Mouse (Mus musculus) forebrain, embryonic 13.5 days (tissue): ENCODE results near the gene Dnmbp. TPM values are rescaled to one million over a fixed set of nuclear protein-coding genes. Genes with fewer than 3 reads are reported as not detected.

Experiments used
- ATAC-seq: fragments of 200-750 bp; cut with Nextera tagmentation; 2 replicates; pipeline ENCODE4 v1.8.0; 2017
- H3K27ac ChIP-seq: fragments of 300-500 bp; sonication (generic); 2 replicates; pipeline ENCODE4 v1.5.1; 2015; ENCODE audit warnings: inconsistent platforms, mild to moderate bottlenecking, moderate library complexity
- H3K27me3 ChIP-seq: fragments of 300-500 bp; sonication (generic); 2 replicates; pipeline ENCODE4 v1.6.1; 2015; ENCODE audit warnings: mild to moderate bottlenecking, inconsistent platforms
- H3K36me3 ChIP-seq: fragments of 300-500 bp; sonication (generic); 2 replicates; pipeline ENCODE4 v1.6.1; 2015; ENCODE audit warnings: mild to moderate bottlenecking, inconsistent platforms; ENCODE audit not compliant: poor library complexity, severe bottlenecking
- H3K4me1 ChIP-seq: fragments of 300-500 bp; sonication (generic); 2 replicates; pipeline ENCODE4 v1.6.1; 2015; ENCODE audit warnings: inconsistent platforms
- H3K4me2 ChIP-seq: fragments of 300-500 bp; sonication (generic); 2 replicates; pipeline ENCODE4 v1.6.1; 2015; ENCODE audit warnings: inconsistent platforms, mild to moderate bottlenecking, moderate library complexity
- H3K4me3 ChIP-seq: fragments of 300-500 bp; sonication (generic); 2 replicates; pipeline ENCODE4 v1.5.1; 2015; ENCODE audit warnings: mild to moderate bottlenecking, inconsistent platforms
- H3K9ac ChIP-seq: fragments of 300-500 bp; sonication (generic); 2 replicates; pipeline ENCODE4 v1.6.1; 2015; ENCODE audit warnings: mild to moderate bottlenecking, inconsistent platforms
- H3K9me3 ChIP-seq: fragments of 300-500 bp; sonication (generic); replicated peaks from 2 replicates; pipeline ENCODE4 v1.6.1; 2016; ENCODE audit warnings: inconsistent platforms
- WGBS: fragments of 180-500 bp; shearing (Covaris S2); methylation state at CpG from one replicate; pipeline ENCODE4 v1.1.7; 2015; 5-methylcytosine and 5-hydroxymethylcytosine counted together
- polyA plus RNA-seq: library from polyadenylated mRNA; unstranded; fragments of >200 nt; fragmentation: Nextera tagmentation; extraction: Ambion mirVana; gene quantifications from 2 replicates; pipeline ENCODE4 v1.2.1, GENCODE M21; 2015

The Dnmbp gene
- polyA plus RNA-seq, 1 experiment from 2014 or later: 11.6 TPM

DNA sequence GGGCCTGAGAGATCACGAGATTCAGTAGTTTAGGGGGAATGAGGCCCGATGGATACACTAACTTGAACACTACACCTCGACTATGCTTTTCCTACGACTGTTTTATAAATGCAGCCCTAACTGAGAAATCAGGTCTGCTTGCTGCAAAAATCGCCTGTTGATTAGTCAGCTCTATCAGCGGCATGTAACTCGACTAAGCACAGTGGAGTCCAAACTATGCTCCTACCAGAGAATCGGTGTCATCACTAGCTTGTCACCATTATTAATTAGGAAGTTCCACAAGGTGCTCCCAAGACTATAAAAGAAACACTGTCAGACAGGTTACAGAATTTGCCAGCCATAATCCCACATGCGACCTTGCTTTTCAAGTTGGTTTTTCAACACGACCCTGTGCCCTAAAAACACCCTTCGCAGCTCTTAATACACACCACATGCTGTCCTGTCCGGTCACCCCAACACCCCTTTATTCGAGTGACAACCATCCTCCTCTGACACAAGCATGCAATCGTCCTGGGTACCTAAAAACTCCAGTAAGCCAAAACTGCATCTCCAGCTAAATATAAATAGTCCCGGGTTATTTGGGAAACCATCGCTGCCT lies 721 bp downstream of the Dnmbp start:
- Histone ChIP-seq H3K4me2 (peak overlapping the region; percentile 86), H3K4me3 (peak overlapping the region; percentile 75), H3K36me3 (no peaks in the 10 kb centered on the region), H3K9ac (peak overlapping the region; percentile 82), H3K27me3 (no peaks in the 10 kb centered on the region), H3K27ac (no peak overlapping the region), H3K9me3 (no peaks in the 10 kb centered on the region), H3K4me1 (peaks cover 10% of the 10 kb centered on the region)
- WGBS: 38% methylated on average over 16 of the region's 16 CpGs
- no peak for ATAC-seq

- H3K27me3 ChIP-seq: no peaks in the 10 kb centered on the region
- H3K9me3 ChIP-seq: no peaks in the 10 kb centered on the region
- no peak overlapping the region for H3K27ac ChIP-seq
- no peaks in the 10 kb centered on the region for H3K36me3 ChIP-seq
- no peak for ATAC-seq
- WGBS: 54% methylated on average over 11 of the region's 11 CpGs
- H3K4me3 ChIP-seq: no peak overlapping the region
- H3K9ac ChIP-seq: no peak overlapping the region
- H3K4me2 ChIP-seq: no peak overlapping the region
- H3K4me1 ChIP-seq: peaks cover 10% of the 10 kb centered on the region
Observed at GRCm38 (mm10) chr19:43938355-43938754, 1.6 kb downstream of the Dnmbp start.

GRCm38 (mm10) chr19:43930926-43931325 lies 9.1 kb downstream of the Dnmbp start:
- no peak for ATAC-seq
- Histone ChIP-seq H3K9ac (no peak overlapping the region), H3K9me3 (no peaks in the 10 kb centered on the region), H3K4me3 (no peak overlapping the region), H3K27ac (no peak overlapping the region), H3K36me3 (no peaks in the 10 kb centered on the region), H3K27me3 (no peaks in the 10 kb centered on the region), H3K4me2 (no peak overlapping the region), H3K4me1 (peaks cover 5% of the 10 kb centered on the region; the same call in 1 of the 2 replicates)
- 84% methylated on average over 6 of the region's 6 CpGs for WGBS

GRCm38 (mm10) chr19:43930366-43930765 lies 9.6 kb downstream of the Dnmbp start:
- Histone ChIP-seq H3K4me3 (no peak overlapping the region), H3K27me3 (no peaks in the 10 kb centered on the region), H3K9me3 (no peaks in the 10 kb centered on the region), H3K4me1 (peaks cover 5% of the 10 kb centered on the region; the same call in 1 of the 2 replicates), H3K27ac (no peak overlapping the region), H3K36me3 (no peaks in the 10 kb centered on the region), H3K4me2 (no peak overlapping the region), H3K9ac (no peak overlapping the region)
- WGBS: 45% methylated on average over 7 of the region's 7 CpGs
- no peak for ATAC-seq

DNA sequence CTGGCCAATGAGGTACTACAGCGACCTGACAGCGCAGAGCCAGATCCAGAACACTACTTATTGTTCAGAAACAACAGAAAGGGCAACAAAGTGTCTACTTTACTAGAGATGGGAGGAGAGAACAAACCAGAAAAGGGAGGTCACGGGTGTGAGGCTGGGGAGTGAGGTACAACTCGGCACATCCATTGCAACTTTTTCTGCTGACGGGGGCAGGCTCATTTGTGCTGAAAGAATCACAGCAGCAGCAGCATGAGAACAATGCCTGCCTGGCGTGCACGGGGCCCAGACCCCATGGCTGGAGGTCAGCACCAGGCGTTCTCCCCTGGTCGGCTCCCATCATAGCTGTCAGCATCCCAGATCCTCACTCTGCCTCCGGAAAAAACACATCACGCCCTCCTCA lies 10.1 kb downstream of the Dnmbp start:
- no peaks in the 10 kb centered on the region for H3K36me3 ChIP-seq
- H3K4me1 ChIP-seq: peaks cover 5% of the 10 kb centered on the region; the same call in 1 of the 2 replicates
- 11% methylated on average over 11 of the region's 11 CpGs for WGBS
- no peak for ATAC-seq
- H3K9me3 ChIP-seq: no peaks in the 10 kb centered on the region
- H3K9ac ChIP-seq: no peak overlapping the region
- H3K4me2 ChIP-seq: no peak overlapping the region
- H3K27me3 ChIP-seq: no peaks in the 10 kb centered on the region
- H3K4me3 ChIP-seq: no peak overlapping the region
- H3K27ac ChIP-seq: no peak overlapping the region

GRCm38 (mm10) chr19:43927967-43928366 lies 12.0 kb downstream of the Dnmbp start:
- 85% methylated on average over 5 of the region's 5 CpGs for WGBS
- no peak overlapping the region for H3K27ac ChIP-seq
- ATAC-seq: no peak

DNA sequence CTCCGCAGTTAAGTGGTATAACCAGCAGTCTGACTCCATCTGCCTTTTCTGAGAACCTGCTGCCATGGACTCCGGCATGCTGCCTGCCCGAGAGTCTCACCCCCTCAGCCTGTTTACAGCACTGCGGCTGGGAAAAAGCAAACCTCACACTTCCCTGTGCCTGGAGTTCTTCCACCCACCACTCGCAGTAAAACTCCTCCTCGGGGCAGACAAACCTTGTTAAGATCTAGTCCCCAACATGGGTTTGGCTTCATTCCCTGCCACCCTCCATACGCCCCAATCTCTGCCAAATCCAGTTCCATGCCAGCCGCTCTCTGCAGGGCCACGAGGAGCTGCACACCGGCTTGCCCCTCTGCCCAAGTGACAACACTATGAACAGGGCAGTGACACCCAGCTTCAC lies 12.9 kb downstream of the Dnmbp start:
- no peaks in the 10 kb centered on the region for H3K36me3 ChIP-seq
- 79% methylated on average over 10 of the region's 10 CpGs for WGBS
- peaks cover 5% of the 10 kb centered on the region; the same call in 1 of the 2 replicates for H3K4me1 ChIP-seq
- no peak overlapping the region for H3K27ac ChIP-seq
- H3K4me3 ChIP-seq: no peak overlapping the region
- 0 out of 2 replicates have a peak, but pooled peaks cover 4% of the 10 kb centered on the region for H3K9me3 ChIP-seq
- no peaks in the 10 kb centered on the region for H3K27me3 ChIP-seq
- H3K9ac ChIP-seq: no peak overlapping the region
- no peak overlapping the region for H3K4me2 ChIP-seq
- no peak for ATAC-seq

More at GRCm38 (mm10) chr19:43927967-43928366, 12.0 kb downstream of the Dnmbp start:
- Histone ChIP-seq H3K4me3 (no peak overlapping the region), H3K9me3 (0 out of 2 replicates have a peak, but pooled peaks cover 3% of the 10 kb centered on the region), H3K9ac (no peak overlapping the region), H3K4me2 (no peak overlapping the region), H3K36me3 (no peaks in the 10 kb centered on the region), H3K27me3 (no peaks in the 10 kb centered on the region), H3K4me1 (peaks cover 5% of the 10 kb centered on the region; the same call in 1 of the 2 replicates)

DNA sequence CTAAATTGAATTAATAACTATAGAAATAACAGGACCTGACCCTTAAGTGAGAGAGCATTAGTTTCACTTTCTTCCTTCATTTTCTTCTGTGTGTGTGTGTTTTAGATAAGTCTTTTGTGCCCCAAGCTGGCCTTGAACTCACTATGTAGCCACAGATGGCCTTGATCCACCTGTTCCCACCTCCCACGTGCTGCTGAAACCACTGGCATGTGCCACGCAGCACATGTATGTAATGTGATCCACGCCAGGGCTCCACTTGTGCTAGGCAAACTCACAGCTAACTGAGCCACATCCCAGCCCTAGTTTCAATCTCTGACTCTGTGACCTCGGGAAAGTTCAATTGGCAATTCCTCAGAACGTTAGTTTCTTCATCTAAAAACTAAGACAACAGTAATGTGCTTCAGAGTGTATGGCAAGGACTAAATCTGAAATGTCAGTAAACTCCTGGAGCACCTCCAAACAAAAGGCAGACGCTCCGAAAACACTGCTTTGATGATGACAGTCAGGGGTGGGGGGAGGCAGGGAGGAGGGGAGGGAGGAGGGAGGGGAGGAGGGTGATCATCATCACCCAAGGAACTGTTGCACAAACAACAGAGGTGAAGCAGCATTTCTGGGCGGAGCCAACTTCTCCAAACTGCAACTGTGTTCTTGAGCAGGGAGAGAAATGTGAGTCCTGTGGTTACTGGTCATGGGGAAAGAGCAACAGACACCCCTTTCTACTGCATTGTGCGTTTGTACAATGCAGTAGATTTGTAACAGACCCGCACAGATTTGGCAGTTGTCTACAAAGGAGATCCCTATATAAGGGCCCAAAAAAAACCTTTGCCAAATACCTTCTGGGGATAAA lies 13.6 kb downstream of the Dnmbp start:
- Histone ChIP-seq H3K4me3 (no peak overlapping the region), H3K4me2 (no peak overlapping the region), H3K9me3 (0 out of 2 replicates have a peak, but pooled peaks cover 4% of the 10 kb centered on the region), H3K27ac (no peak overlapping the region), H3K4me1 (peaks cover 5% of the 10 kb centered on the region; the same call in 1 of the 2 replicates), H3K9ac (no peak overlapping the region), H3K36me3 (no peaks in the 10 kb centered on the region), H3K27me3 (no peaks in the 10 kb centered on the region)
- WGBS: 80% methylated on average over 10 of the region's 10 CpGs
- ATAC-seq: no peak

- H3K4me2 ChIP-seq: no peak overlapping the region
- WGBS: 75% methylated on average over 8 of the region's 8 CpGs
- no peaks in the 10 kb centered on the region for H3K36me3 ChIP-seq
- H3K9ac ChIP-seq: no peak overlapping the region
- no peak for ATAC-seq
- no peak overlapping the region for H3K4me3 ChIP-seq
- H3K4me1 ChIP-seq: peaks cover 6% of the 10 kb centered on the region; the same call in 1 of the 2 replicates
- no peaks in the 10 kb centered on the region; the same call in 1 of the 2 replicates for H3K27me3 ChIP-seq
- 0 out of 2 replicates have a peak, but pooled peaks cover 4% of the 10 kb centered on the region for H3K9me3 ChIP-seq
- no peak overlapping the region for H3K27ac ChIP-seq
Observed at GRCm38 (mm10) chr19:43924361-43924760, 15.6 kb downstream of the Dnmbp start.

DNA sequence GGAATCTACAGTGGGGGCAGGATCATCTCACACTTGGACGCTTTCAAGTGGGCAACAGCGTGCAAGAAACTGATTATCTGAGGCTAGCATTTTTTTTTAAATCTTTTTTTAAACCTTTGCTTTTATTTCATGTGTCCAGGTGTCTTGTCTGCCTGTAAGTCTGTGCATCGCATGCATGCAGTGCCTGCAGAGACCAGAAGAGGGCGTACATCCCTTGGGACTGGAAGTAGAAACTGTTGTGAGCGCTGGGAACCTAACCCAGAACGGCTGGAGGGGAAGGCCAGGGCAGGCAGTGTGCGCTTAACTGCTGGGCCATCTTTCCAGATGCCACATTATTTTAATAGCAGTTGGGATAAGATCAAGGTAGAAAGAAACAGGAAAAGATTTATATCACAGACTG lies 17.0 kb downstream of the Dnmbp start:
- Histone ChIP-seq H3K27ac (no peak overlapping the region), H3K4me3 (no peak overlapping the region), H3K4me1 (peaks cover 6% of the 10 kb centered on the region; the same call in 1 of the 2 replicates), H3K9me3 (0 out of 2 replicates have a peak, but pooled peaks cover 4% of the 10 kb centered on the region), H3K4me2 (no peak overlapping the region), H3K36me3 (no peaks in the 10 kb centered on the region), H3K9ac (no peak overlapping the region), H3K27me3 (no peaks in the 10 kb centered on the region; the same call in 1 of the 2 replicates)
- WGBS: 95% methylated on average over 7 of the region's 7 CpGs
- ATAC-seq: no peak

- no peak overlapping the region for H3K9ac ChIP-seq
- no peaks in the 10 kb centered on the region; the same call in 1 of the 2 replicates for H3K27me3 ChIP-seq
- H3K4me2 ChIP-seq: no peak overlapping the region
- no peak overlapping the region for H3K4me3 ChIP-seq
- H3K27ac ChIP-seq: no peak overlapping the region
- no peaks in the 10 kb centered on the region for H3K36me3 ChIP-seq
- H3K4me1 ChIP-seq: peaks cover 6% of the 10 kb centered on the region; the same call in 1 of the 2 replicates
- ATAC-seq: no peak
- H3K9me3 ChIP-seq: 0 out of 2 replicates have a peak, but pooled peaks cover 4% of the 10 kb centered on the region
- WGBS: 59% methylated on average over 13 of the region's 13 CpGs
Observed at GRCm38 (mm10) chr19:43921410-43921809, 18.6 kb downstream of the Dnmbp start.
